25 mouse cellular contexts compared by ENCODE assay signal in genomic region chr4:63605968-63606367, GRCm38 (mm10). TPM values are rescaled to one million over a fixed set of nuclear protein-coding genes. Genes with fewer than 3 reads are reported as not detected.
A peak's percentile ranks its signal among the peaks of the same experiment; 100 is the strongest.
DNase-seq lines count a peak whose midpoint lies in the region; ATAC-seq and TF ChIP-seq lines count a peak whose summit lies in the region.
"Had no signal": no experiment of that assay in that cellular context is flagged by ENCODE, and none has a peak within 500 bp of the region (broad histone marks: within the 10 kb centered on the region; RNA-seq: fewer than 3 reads in every experiment).

No protein-coding gene starts in this region.

- intact Hi-C loops in heart, postnatal 10 days (cut with DNase I) = no loop called here
- intact Hi-C loops in left cerebral cortex, postnatal 36 days (cut with DNase I) = no loop called here

- TF ChIP-seq CTCF in intestine, postnatal 0 days (IDR thresholded peaks at IDR 0.05; ENCODE audit: low read depth) = no peak

- no peaks in the 10 kb centered on the region for H3K9me3 ChIP-seq in heart, embryonic 10.5 days
- H3K9me3 ChIP-seq in heart, embryonic 15.5 days (replicated peaks) = no peaks in the 10 kb centered on the region
- H3K9me3 ChIP-seq in intestine, embryonic 15.5 days = no peaks in the 10 kb centered on the region
- H3K9me3 ChIP-seq in intestine, postnatal 0 days (ENCODE audit: control insufficient read depth) = no peaks in the 10 kb centered on the region
- H3K9me3 ChIP-seq: embryonic facial prominence, embryonic 13.5 days; forebrain, embryonic 12.5 days; hindbrain, embryonic 15.5 days had no signal

- ATAC-seq in heart, embryonic 15.5 days (replicated peaks; ENCODE audit: insufficient number of reproducible peaks, insufficient read depth, low FRiP score, low read depth) = no peak
- ATAC-seq in intestine, embryonic 15.5 days = peak; percentile 65
- ATAC-seq in intestine, postnatal 0 days = peak; percentile 54; the same call in 1 of the 2 replicates
- ATAC-seq: activated CD4-positive, CD25-positive, alpha-beta regulatory T cell, adult 4 months; forebrain, embryonic 16.5 days; Patski had no signal

- H3K27ac ChIP-seq in heart, embryonic 10.5 days = peak overlapping the region; percentile 11; the same call in 1 of the 2 replicates
- H3K27ac ChIP-seq in heart, embryonic 15.5 days = peak overlapping the region; percentile 66; the same call in 1 of the 2 replicates
- no peak overlapping the region for H3K27ac ChIP-seq in intestine, embryonic 15.5 days
- no peak overlapping the region for H3K27ac ChIP-seq in intestine, postnatal 0 days (ENCODE audit: low read depth, low read length)
- H3K27ac ChIP-seq: embryonic facial prominence, embryonic 13.5 days; forebrain, embryonic 12.5 days; hindbrain, embryonic 15.5 days had no signal

- H3K4me1 ChIP-seq in heart, embryonic 10.5 days = peaks cover 11% of the 10 kb centered on the region; the same call in 1 of the 2 replicates
- H3K4me1 ChIP-seq in heart, embryonic 15.5 days (replicated peaks) = peaks cover 7% of the 10 kb centered on the region; the same call in 1 of the 2 replicates
- no peaks in the 10 kb centered on the region for H3K4me1 ChIP-seq in intestine, embryonic 15.5 days (replicated peaks)
- H3K4me1 ChIP-seq in intestine, postnatal 0 days (replicated peaks; ENCODE audit: control insufficient read depth, insufficient read depth, low read length) = no peaks in the 10 kb centered on the region; the same call in 1 of the 2 replicates
- H3K4me1 ChIP-seq: embryonic facial prominence, embryonic 13.5 days; forebrain, embryonic 12.5 days; hindbrain, embryonic 15.5 days had no signal

- H3K4me2 ChIP-seq in heart, embryonic 15.5 days = no peak overlapping the region
- H3K4me2 ChIP-seq in intestine, embryonic 15.5 days (replicated peaks) = no peak overlapping the region
- H3K4me2 ChIP-seq in intestine, postnatal 0 days (replicated peaks; ENCODE audit: low read depth) = no peak overlapping the region
- H3K4me2 ChIP-seq: embryonic facial prominence, embryonic 13.5 days; forebrain, embryonic 12.5 days; hindbrain, embryonic 15.5 days had no signal

- DNase-seq in heart, embryonic 10.5 days (ENCODE audit: low spot score) = no peak
- DNase-seq in heart, adult 8-10 months (ENCODE audit: low spot score) = no peak
- DNase-seq in heart, postnatal 10 days = no peak
- no peak for DNase-seq in left cerebral cortex, postnatal 36 days (ENCODE audit: low spot score in 2 of 2)
- DNase-seq: adrenal gland, postnatal 25 days; cerebellum, adult 18-20 months; cerebellum, adult 9-11 months; cerebellum, postnatal 36 days; gastrocnemius, postnatal 36 days; kidney, adult 18-20 months had no signal

- H3K9ac ChIP-seq in heart, embryonic 15.5 days = no peak overlapping the region
- H3K9ac ChIP-seq in intestine, embryonic 15.5 days = no peak overlapping the region
- no peak overlapping the region for H3K9ac ChIP-seq in intestine, postnatal 0 days (ENCODE audit: low read depth, low read length)
- H3K9ac ChIP-seq: embryonic facial prominence, embryonic 13.5 days; forebrain, embryonic 12.5 days; hindbrain, embryonic 15.5 days had no signal

- no peaks in the 10 kb centered on the region for H3K27me3 ChIP-seq in heart, embryonic 10.5 days (ENCODE audit: insufficient read depth, poor library complexity, severe bottlenecking)
- no peaks in the 10 kb centered on the region for H3K27me3 ChIP-seq in heart, embryonic 15.5 days
- H3K27me3 ChIP-seq in intestine, embryonic 15.5 days (replicated peaks) = no peaks in the 10 kb centered on the region
- no peaks in the 10 kb centered on the region for H3K27me3 ChIP-seq in intestine, postnatal 0 days (replicated peaks; ENCODE audit: control insufficient read depth, insufficient read depth, low read length)
- H3K27me3 ChIP-seq: embryonic facial prominence, embryonic 13.5 days; forebrain, embryonic 12.5 days; hindbrain, embryonic 15.5 days; Patski had no signal

- no peak overlapping the region for H3K4me3 ChIP-seq in heart, embryonic 10.5 days
- no peak overlapping the region for H3K4me3 ChIP-seq in heart, embryonic 15.5 days
- no peak overlapping the region for H3K4me3 ChIP-seq in intestine, embryonic 15.5 days (replicated peaks)
- no peak overlapping the region for H3K4me3 ChIP-seq in intestine, postnatal 0 days (ENCODE audit: low read depth, low read length)
- H3K4me3 ChIP-seq: embryonic facial prominence, embryonic 13.5 days; forebrain, embryonic 12.5 days; hindbrain, embryonic 15.5 days had no signal

- 71% methylated on average over 1 of the region's 1 CpGs for WGBS in heart, embryonic 10.5 days
- whole genome bisulfite sequencing in heart, embryonic 15.5 days = 67% methylated on average over 1 of the region's 1 CpGs
- 47% methylated on average over 1 of the region's 1 CpGs for WGBS in intestine, embryonic 15.5 days
- WGBS in intestine, postnatal 0 days = 44% methylated on average over 1 of the region's 1 CpGs

- H3K36me3 ChIP-seq in heart, embryonic 10.5 days = no peaks in the 10 kb centered on the region
- no peaks in the 10 kb centered on the region for H3K36me3 ChIP-seq in heart, embryonic 15.5 days
- H3K36me3 ChIP-seq in intestine, embryonic 15.5 days = no peaks in the 10 kb centered on the region
- H3K36me3 ChIP-seq in intestine, postnatal 0 days (ENCODE audit: control insufficient read depth, insufficient read depth) = no peaks in the 10 kb centered on the region
- H3K36me3 ChIP-seq: embryonic facial prominence, embryonic 13.5 days; forebrain, embryonic 12.5 days; hindbrain, embryonic 15.5 days had no signal

RNA-seq across cellular contexts. Expression of gene Gm11213, which starts 0.9 kb away (rescaled TPM):
- not detected in 2 replicates for polyA plus RNA-seq in heart, embryonic 10.5 days (2016; fragmentation: Nextera tagmentation; extraction: Ambion mirVana)
- not detected for total RNA-seq in heart, adult 8-10 months (2022)
- not detected in 2 replicates for polyA plus RNA-seq in heart, embryonic 15.5 days (2015; fragmentation: Nextera tagmentation; extraction: Ambion mirVana)
- total RNA-seq in heart, postnatal 10 days (2021) = not detected
- not detected in 2 replicates for polyA plus RNA-seq in intestine, embryonic 15.5 days (2015; fragmentation: Nextera tagmentation; extraction: Ambion mirVana)
- not detected in 2 replicates for polyA plus RNA-seq in intestine, postnatal 0 days (2015; fragmentation: Nextera tagmentation; extraction: Ambion mirVana)
- total RNA-seq in left cerebral cortex, postnatal 36 days (2021) = not detected
- total RNA-seq: adrenal gland, adult 18-20 months; adrenal gland, postnatal 25 days; CH12.LX; gastrocnemius, adult 18-20 months; gastrocnemius, postnatal 36 days; heart, postnatal 14 days had no signal
- polyA plus RNA-seq: activated CD4-positive, CD25-positive, alpha-beta regulatory T cell, adult 4 months; embryonic facial prominence, embryonic 13.5 days; forebrain, embryonic 12.5 days; forebrain, embryonic 16.5 days; hindbrain, embryonic 11.5 days; hindbrain, embryonic 15.5 days; kidney, embryonic 14.5 days; Patski had no signal

RNA-seq across cellular contexts. Expression of gene Tex48, which starts 16.3 kb away (rescaled TPM):
- polyA plus RNA-seq in heart, embryonic 10.5 days (2016; fragmentation: Nextera tagmentation; extraction: Ambion mirVana) = not detected in 2 replicates
- not detected for total RNA-seq in heart, adult 8-10 months (2022)
- not detected in 2 replicates for polyA plus RNA-seq in heart, embryonic 15.5 days (2015; fragmentation: Nextera tagmentation; extraction: Ambion mirVana)
- total RNA-seq in heart, postnatal 10 days (2021) = not detected
- polyA plus RNA-seq in intestine, embryonic 15.5 days (2015; fragmentation: Nextera tagmentation; extraction: Ambion mirVana) = not detected in 2 replicates
- polyA plus RNA-seq in intestine, postnatal 0 days (2015; fragmentation: Nextera tagmentation; extraction: Ambion mirVana) = not detected in 2 replicates
- not detected for total RNA-seq in left cerebral cortex, postnatal 36 days (2021)
- total RNA-seq: adrenal gland, adult 18-20 months; adrenal gland, postnatal 25 days; CH12.LX; gastrocnemius, adult 18-20 months; gastrocnemius, postnatal 36 days; heart, postnatal 14 days had no signal
- polyA plus RNA-seq: activated CD4-positive, CD25-positive, alpha-beta regulatory T cell, adult 4 months; embryonic facial prominence, embryonic 13.5 days; forebrain, embryonic 12.5 days; forebrain, embryonic 16.5 days; hindbrain, embryonic 11.5 days; hindbrain, embryonic 15.5 days; kidney, embryonic 14.5 days; Patski had no signal

RNA-seq across cellular contexts. Expression of gene Tmem268, which starts 47.4 kb away (rescaled TPM):
- polyA plus RNA-seq in heart, embryonic 10.5 days (2016; fragmentation: Nextera tagmentation; extraction: Ambion mirVana) = 7.9 and 9.3 TPM in 2 replicates
- 10 to 100 TPM in 3 of 4 experiments, 1 to 10 TPM in 1; 8.0 to 16.2 (median 12.7) TPM for total RNA-seq in heart, adult 8-10 months (2022)
- 4.4 and 5.6 TPM in 2 replicates for polyA plus RNA-seq in heart, embryonic 15.5 days (2015; fragmentation: Nextera tagmentation; extraction: Ambion mirVana)
- 1 to 10 TPM; 5.9 to 6.5 TPM for total RNA-seq in heart, postnatal 10 days (2021)
- 12.8 and 14.0 TPM in 2 replicates for polyA plus RNA-seq in intestine, embryonic 15.5 days (2015; fragmentation: Nextera tagmentation; extraction: Ambion mirVana)
- 15.5 and 18.7 TPM in 2 replicates for polyA plus RNA-seq in intestine, postnatal 0 days (2015; fragmentation: Nextera tagmentation; extraction: Ambion mirVana)
- 10 to 100 TPM; 14.0 to 14.6 TPM for total RNA-seq in left cerebral cortex, postnatal 36 days (2021)

RNA-seq across cellular contexts. Expression of gene Gm11214, which starts 57.2 kb away (rescaled TPM):
- polyA plus RNA-seq in heart, embryonic 10.5 days (2016; fragmentation: Nextera tagmentation; extraction: Ambion mirVana) = not detected in 2 replicates
- not detected for total RNA-seq in heart, adult 8-10 months (2022)
- polyA plus RNA-seq in heart, embryonic 15.5 days (2015; fragmentation: Nextera tagmentation; extraction: Ambion mirVana) = not detected in 2 replicates
- not detected for total RNA-seq in heart, postnatal 10 days (2021)
- not detected in 2 replicates for polyA plus RNA-seq in intestine, embryonic 15.5 days (2015; fragmentation: Nextera tagmentation; extraction: Ambion mirVana)
- polyA plus RNA-seq in intestine, postnatal 0 days (2015; fragmentation: Nextera tagmentation; extraction: Ambion mirVana) = not detected in 2 replicates
- not detected for total RNA-seq in left cerebral cortex, postnatal 36 days (2021)
- total RNA-seq: adrenal gland, adult 18-20 months; adrenal gland, postnatal 25 days; CH12.LX; gastrocnemius, adult 18-20 months; gastrocnemius, postnatal 36 days; heart, postnatal 14 days had no signal
- polyA plus RNA-seq: activated CD4-positive, CD25-positive, alpha-beta regulatory T cell, adult 4 months; embryonic facial prominence, embryonic 13.5 days; forebrain, embryonic 12.5 days; forebrain, embryonic 16.5 days; hindbrain, embryonic 11.5 days; hindbrain, embryonic 15.5 days; kidney, embryonic 14.5 days; Patski had no signal

Comparison
In these comparisons a context has a peak if more than half of its experiments do, and no peak if none do; other contexts are left out.
1. H3K27ac ChIP-seq: peak in heart, embryonic 10.5 days (single experiment) and heart, embryonic 15.5 days (single experiment); none in intestine, embryonic 15.5 days (single experiment) and intestine, postnatal 0 days (single experiment).